Mouse (Mus musculus) brain, adult 2 months (tissue): ENCODE measurements at regions not wholly inside any gene's neighbourhood (a gene's known extent, or its start where the extent isn't known, plus 50 kb on each side); places are given as distances from the start of the nearest gene placed in this dataset.
A peak's percentile ranks its signal among the peaks of the same experiment; 100 is the strongest.

Source experiments
- DNase-seq: peaks from one replicate; pipeline ENCODE4 v3.0.0; 2011; ENCODE audit warnings: low read depth, low spot score

DNA sequence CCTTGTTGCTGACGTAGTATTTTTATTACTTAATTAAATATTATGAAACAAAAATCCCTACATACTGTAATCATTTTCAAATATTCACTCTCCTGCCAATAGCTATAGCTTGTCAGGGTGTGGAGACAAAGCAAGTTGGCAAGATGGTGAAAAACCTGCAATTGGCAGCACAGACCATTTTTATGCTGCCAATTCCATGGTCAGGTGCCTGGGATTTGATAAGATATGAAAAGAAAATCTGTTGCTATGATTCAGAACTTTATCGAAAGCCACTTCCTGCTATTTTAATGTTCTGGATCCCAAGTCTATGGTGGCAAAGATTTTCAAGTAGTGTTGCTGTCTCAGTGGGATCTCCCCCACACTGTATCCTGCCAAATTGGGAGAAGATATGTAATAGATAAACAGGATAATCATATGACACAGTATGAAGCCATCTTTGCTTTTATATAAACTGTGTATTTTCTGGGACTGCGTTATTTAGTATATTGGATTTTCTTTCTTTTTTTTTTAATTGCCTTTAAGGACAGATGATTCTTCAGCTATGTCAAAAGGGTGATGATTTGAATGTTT is 165.3 kb upstream of the Lrrc3b start:
- peak; percentile 71 for DNase-seq

DNA sequence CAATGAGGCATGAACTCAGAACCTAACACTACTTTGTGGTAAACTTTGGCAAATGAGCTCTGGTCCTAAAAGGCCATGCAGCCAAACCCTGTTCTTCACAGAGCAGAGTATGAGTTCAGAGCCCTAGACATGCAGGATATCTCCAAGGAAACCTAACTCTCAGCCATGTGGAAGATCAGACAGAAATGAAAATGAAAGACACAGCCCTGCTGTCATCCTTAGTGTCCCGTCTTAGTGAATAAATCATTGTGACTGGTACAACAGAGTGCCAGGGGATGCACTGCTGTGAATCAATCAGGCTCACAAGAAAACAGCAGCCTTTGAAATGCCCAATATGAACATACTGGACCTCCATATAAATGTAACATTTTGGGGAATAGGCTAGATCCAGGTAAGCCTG is 171.4 kb upstream of the Lrrc3b start:
- no peak for DNase-seq

DNA sequence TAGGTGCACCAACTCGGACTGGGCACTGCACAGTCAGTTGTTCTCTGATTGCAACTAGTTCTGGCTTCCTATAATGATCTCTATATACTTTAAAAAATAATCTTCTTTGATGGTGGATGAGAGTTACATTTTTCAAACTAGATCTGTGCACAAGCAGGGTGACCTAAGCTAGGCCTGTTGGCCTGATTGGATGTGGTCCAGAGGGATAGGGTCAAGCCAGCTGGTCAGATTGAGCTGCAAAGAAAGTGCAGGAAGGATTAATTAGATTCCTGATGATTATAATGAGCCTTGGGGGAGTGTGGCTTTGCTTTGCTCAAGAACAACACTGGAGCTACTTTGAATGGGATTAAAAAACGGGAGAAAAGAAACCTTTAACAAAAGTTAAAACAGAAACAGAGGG is 195.8 kb upstream of the Lrrc3b start:
- peak; percentile 88 for DNase-seq

DNA sequence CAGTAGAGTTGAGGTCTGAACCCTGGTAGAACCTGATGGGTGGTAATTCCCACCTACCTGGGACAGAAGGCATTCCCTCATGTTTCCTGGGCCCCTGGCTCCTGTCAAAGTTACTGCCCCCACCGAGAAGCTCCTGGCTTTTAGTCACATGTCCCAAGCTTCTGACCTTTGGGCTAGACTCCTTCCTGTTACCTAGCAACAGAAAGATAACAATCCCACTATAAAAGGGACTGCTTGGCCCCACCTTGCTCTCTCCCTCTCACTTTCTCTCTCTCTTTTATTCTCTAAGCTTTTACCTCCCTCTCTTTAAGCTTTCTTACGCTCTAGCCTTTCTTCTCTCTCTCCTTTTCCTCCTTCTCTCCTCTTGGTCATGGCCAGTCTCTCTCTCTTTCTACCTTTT is 198.9 kb upstream of the Lrrc3b start:
- no peak for DNase-seq

DNA sequence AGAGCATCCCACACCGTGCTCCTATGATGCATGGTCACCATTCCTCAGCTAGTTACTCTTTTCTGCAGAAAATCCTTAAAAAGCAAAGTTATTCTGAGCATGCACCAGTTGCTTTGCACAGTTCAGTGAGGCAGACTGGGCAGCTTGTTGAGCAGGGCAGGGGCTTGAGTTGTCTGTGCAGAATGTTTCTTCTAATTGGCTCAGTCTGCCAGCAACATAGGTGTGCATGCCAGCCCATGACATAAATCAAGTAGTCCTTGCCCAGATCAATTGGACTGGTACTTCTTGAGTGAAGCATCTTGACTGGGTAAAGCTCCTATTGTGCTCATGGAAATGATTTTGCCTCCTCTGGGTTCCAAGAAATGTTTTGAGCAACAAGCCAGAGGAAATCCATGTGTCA is 200.1 kb upstream of the Lrrc3b start:
- DNase-seq, result no peak

DNA sequence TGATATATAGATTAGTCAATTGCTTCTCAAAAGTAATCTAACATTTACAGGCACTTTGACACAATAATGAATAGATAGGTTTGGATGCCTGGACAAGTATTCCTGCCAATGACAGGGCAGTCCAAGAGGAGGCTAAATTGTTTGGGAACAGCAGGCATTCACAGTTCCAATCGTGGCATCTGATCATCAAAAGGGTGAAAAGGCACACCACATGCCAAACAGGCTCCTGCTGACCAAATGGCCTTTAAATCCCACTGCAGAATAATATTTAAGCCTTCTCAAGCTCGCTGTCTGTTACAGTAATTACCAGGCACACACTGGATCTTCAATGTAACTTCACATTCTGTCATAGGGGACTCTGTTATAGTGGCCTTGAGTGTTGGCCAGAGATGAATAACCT is 222.1 kb upstream of the Lrrc3b start:
- peak; percentile 89 for DNase-seq

DNA sequence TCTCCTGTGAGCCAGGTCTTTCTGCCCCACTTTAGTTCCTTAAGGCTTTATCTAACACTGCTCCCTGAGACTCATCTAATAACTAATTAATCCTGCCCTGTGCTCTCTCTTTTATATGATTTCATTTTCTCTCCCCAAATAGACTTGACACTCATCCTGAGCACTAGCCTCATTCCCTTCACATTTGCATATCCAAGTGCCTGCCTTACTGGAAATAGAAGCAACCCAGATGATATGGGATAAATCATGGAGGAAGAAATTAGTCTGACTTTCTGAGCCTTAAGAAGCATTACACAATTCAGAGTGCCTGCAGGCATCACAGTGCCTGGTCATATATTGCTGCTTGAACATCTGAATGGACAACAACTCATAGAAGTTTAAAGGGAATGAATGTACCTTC is 233.5 kb upstream of the Lrrc3b start:
- DNase-seq, result peak; percentile 16

DNA sequence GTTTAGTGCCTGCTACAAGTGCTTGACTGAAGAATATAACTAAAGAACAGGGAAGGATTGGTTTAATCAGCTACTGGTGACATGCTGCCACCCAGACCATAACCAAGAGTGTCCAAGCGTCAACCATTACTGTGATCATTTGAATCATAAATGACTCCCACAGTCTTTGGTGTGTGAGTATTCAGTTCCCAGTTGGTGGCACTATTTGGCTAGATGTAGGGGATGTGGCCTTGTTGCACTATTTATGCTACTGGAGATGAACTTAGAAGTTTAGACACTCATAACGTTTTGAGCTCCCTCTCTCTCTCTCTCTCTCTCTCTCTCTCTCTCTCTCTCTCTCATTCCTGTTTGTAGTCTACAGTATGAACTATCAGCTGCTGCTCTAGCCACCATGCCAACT is 238.4 kb upstream of the Lrrc3b start:
- no peak for DNase-seq

DNA sequence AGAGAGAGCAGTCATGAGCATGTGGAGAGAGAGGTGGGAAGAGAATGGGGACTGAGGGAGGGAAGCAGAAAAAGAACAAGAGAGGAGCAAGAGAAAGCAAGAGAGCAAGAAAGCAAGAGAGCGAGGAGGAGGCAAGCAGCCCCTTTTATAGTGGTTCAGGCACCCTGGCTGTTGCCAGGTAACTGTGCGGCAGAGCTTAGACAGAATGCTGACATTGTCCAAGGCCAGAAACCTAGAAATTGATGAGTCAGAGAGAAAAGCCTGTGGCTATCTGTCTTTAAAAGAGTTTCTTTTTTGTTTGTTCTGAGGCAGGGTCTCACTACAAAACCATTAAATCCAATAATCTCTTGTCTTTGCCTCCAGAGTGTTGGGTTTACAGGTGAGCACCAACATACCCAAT is 240.7 kb upstream of the Lrrc3b start:
- no peak for DNase-seq

DNA sequence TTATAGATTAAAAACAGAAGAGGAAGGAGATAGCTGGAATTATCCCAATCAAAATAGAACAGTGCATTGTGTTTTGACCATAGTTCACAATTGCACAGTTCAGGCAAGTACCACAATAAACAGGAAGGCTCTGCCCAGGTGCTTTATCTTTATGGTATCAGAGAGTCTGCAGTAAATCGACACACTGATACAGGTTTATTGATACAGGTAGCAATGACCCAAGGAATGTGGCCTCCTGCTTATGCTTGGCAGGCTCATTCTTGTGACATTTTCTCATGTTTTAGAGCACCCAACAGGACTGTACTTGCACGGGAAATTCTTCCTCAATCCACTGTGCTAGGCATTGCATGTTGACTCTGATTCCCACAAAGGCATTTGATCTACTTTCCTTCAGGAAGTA is 259.2 kb upstream of the Lrrc3b start:
- DNase-seq, result no peak

DNA sequence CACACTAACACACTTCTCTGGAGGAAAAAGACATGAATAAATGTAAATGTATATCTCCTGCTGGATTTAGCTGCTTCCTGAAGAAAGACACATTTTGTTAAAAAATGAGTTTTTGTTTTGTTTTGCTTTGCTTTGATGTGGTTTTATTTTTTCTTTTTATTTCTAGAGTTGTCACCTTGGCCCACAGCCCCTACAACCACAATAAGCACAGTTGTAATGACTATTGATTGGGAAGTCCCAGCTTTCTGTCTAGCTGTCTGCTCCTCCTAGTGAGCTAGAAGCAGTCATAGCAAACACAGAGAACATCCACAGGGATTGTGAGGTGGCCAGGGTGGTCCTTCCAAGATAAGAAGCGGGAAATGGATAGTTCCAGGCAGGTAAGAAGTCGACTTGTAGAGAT is 259.8 kb upstream of the Lrrc3b start:
- no peak for DNase-seq

DNA sequence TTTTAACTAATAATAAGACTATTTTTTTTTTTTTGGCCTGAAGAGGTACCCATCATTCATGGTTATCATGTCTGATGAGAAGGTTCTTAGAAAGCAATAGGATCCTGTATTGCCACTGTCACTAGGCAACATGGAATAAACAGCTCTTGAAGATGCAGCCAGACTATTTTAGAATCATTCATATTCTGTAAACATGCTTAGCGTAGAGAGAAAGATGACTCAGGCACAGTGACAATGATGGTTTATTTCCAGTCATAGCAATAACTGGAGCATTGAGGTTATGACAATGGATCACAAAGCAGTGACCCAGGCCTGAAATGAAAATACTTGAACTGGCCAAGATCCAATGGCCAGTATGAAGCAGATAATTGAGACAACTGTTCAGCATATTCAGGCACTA is 283.3 kb upstream of the Lrrc3b start:
- peak; percentile 38 for DNase-seq

DNA sequence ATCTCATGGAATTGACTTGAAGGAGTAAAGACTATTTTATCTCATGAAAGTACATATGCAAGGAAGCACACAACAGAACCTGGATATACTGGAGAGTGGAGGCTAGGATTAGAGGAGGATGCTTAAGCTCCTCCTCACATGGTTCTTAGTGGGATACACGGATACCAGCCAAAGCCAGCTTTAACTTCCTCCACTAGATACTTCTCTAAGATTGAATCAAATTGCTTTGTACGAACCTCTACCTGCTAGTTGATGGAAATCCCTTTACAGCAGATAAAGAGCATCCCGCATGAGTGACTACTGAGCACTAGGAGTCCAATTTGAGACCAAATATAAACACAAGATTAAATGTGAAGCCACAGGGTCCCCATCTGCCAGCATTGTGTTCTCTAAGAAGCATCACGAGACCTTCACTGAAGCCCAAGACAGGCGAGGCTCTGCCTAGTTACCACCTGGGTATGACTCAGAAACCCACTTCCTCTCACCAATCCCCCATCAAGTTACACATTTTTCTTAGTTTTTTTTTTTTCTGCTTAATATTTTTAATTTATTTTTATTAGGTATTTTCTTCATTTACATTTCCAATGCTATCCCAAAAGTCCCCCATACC is 307.9 kb upstream of the Lrrc3b start:
- DNase-seq, result peak; percentile 45

DNA sequence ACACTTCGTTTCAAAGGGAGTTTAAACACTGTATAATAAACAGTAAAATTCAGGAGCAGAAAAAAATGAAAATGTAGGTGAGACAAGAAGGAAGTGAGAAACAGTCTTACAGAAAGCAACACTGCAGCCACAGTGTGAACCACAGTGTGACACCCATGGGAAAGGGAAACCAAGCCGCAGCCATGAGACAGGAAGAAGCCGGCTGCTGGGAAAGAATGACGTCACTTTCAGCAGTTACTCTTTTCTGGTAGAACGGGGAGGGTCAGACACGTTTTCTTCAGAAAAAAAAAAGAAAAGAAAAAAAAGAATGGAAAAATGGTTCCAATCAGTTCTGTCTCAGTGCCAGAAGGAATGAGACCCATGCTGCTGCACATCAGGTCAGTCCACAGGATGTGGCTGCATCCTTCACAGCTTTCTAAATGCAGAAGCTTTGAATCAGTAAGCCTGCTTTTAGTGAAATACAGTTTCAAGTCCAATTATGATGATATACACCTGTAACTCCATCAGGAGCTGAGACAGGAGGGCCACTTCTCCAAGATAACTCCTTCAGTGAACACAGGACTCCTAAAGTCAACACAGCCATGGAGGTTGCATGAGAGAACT is 331.2 kb upstream of the Lrrc3b start:
- peak; percentile 12 for DNase-seq

DNA sequence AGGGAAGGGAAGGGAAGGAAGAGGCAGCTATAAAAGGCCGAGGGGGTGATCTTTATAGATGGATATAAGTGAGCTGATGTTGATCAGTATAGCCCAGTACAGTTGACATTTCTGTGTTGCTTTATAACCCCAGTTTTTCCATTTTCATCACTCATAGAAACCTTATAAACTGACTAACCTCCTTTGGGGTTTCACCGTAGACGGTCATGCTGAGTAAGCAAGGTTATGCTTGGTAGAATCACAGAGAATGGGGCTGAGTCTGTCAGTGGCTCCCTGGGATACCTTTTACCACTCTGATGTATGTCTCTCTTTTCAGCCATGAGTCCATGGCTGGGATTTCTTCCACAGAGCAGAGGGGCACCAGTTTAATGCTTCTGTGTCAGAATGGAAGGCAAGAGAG is 345.9 kb upstream of the Lrrc3b start:
- no peak for DNase-seq

DNA sequence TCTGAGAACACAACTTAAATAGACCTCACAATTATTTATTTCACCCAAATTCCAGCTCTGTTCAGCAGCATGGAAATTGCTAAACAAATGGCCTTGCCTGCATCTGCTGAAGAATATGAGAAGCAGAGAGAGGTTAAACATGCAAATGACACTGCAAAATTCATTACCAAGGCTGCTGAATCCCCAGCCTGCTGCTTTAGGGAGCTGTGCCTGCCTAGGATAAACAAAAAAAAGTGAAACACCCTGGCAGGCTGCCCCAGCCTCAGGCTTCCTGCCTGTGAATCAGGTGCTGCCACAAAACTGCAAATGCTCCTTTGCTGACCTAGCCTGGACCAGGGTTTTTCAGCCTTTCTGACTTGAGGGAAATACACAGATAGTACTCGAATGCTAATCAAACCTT is 346.4 kb upstream of the Lrrc3b start:
- peak; percentile 93 for DNase-seq

DNA sequence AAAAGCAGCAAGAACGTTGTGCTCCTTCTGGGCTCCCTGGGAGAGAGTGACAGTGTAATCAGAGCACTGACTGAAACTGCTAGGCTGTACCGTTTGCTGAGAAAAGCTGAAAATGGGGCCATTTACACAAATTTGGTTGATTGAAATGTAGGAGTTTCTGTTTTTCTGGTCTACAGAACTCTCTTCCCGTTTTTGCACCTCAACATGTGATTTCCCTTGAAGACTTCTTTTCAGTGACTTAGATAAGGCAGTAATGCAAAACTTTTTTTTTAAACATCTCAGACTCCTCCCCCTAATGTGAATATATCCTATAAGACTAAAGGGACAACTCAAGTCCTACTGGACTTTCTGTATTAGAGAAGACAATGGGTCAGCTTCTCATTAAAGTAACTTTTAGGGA is 356.9 kb upstream of the Lrrc3b start:
- DNase-seq, result no peak

DNA sequence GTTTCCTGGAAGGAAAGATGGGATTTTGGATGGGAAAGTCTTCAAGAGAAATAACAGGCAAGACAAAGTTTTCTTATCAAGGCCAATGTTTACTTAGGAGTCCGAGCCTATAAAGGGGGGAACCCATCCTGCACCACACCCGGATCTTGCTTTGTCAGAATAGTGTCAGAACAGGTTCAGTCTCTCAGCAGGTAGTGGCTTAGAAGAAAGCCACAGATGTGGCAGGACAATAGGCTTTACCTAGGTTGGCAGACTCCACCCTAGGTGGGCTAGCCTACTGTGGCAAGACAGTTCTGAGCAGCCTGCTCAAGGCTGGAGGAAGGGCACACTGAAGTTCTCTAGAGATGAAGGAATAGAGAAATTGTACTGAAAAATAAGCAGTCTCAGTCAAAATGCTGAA is 358.2 kb upstream of the Lrrc3b start:
- DNase-seq, result no peak

DNA sequence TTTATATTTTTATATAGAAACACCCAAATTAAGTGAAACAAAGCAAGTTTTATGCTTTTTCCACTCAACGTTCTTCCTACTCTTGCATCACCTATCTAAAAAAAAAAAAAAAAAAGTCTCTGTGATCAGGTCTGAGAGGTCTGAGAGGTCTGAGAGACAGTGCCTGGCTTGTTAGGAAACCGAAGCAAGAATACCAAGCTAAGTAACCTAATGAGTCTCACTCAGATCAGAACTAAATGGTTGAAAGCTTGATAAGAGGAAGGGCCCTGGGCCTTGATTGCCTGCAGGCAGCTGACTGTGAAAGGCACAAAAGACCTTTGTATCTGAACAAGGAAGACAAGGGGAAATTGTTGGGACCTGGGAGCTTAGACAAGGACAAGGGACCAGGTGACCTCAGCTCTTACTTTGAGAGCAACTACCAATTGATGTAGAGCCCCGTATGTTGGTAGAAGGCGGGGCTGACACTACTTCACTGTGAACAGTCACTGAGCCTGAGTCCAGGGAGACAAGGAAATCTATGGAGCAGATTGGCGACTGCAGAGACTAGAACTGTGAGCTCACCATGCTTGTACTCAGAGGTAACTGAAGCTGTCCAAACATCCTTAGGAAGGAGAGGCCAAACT is 362.8 kb upstream of the Lrrc3b start:
- no peak for DNase-seq

DNA sequence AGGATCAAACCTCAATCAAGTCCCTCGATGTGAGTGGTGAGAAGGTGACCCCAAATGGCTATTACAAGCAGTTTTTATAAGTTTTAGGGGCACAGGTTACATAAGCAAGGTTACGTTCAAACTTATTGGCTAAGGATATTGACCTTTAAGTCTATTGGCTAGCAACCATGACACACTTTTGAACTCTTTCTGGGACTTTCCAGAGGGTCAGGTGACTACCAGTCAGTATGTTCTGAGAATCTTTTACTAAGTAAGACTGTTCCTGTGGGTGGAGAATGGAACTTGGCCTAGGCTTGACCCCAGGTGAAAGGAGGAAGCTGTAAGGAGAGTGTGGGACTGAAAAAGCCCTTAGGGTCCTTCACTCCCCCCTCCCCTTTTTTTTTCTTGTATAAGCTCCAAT is 370.3 kb upstream of the Lrrc3b start:
- DNase-seq, result no peak

DNA sequence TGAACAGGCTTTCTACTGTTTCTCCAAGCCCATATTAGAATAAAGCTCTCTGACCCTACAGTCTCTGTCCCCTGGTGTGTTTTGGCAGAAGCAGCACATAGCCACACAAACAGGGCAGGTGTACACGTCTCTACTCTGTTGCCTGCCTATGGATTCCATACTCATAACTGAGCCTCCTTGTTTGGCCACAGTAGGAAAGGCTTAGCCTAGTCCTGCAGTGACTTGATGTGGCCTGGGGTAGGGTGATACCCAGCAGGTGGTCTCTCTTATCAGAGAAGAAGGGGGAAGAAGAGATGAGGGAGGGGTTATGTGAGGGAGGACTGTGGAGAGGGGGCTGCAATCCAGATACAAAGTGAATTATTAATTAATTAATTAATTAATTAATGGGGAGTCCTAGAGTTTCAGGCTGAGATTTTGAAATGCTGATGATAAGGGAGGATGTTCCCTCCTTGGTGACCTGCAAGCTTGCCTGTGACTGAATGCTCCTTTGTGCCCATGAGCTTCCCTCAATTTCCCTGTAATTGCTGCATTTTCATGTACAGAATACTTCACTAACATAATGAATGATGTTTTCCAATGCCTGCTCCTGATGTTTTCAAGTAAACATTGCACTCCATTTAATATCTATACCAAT is 402.7 kb upstream of the Lrrc3b start:
- DNase-seq, result no peak

DNA sequence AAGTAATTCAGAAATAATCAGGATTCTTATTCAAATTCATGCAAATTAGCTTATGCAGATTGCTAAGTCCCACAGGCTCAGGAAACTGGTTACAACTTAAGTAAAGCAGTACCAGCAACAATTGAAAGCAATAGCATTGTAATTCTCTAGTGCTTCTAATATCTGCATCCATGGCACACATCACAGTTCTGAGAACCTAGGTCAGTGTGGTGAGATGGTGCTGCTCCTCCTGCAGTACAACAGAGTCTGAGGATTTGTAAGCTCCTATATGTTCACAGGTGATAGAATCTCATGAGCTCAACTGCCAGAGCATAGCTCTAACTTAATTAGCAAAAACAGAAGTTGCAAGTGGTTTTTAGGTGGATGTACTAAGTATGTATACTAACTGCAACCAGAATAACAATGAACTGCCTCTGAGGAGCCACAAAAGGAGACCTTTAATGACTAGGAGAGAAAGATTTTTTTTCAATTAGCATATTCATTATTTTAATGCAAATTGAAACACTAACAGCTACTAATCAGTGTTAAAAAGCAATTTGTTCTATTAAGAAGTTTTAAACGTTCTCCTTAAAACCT is 403.3 kb upstream of the Lrrc3b start:
- no peak for DNase-seq
